Mouse (Mus musculus): Measurements from ENCODE around the gene Chchd5. TPM values are rescaled to one million over a fixed set of nuclear protein-coding genes. Genes with fewer than 3 reads are reported as not detected.

The Chchd5 gene
- polyA plus RNA-seq, 1 experiment from 2014 or later, result 21.5 TPM

- WGBS, result 65% methylated on average over 2 of the region's 2 CpGs
- Histone ChIP-seq H3K4me3 (replicated peaks; ENCODE audit: low read length) (no peak overlapping the region), H3K9ac (ENCODE audit: low read length) (no peak overlapping the region), H3K27me3 (ENCODE audit: control insufficient read depth, insufficient read depth, low read length) (no peaks in the 10 kb centered on the region), H3K27ac (ENCODE audit: low read length) (no peak overlapping the region), H3K36me3 (ENCODE audit: control insufficient read depth, insufficient read depth, low read length) (no peaks in the 10 kb centered on the region), H3K9me3 (replicated peaks; ENCODE audit: control insufficient read depth, low read length) (no peaks in the 10 kb centered on the region), H3K4me2 (ENCODE audit: low read depth, low read length) (no peak overlapping the region), H3K4me1 (ENCODE audit: control insufficient read depth, insufficient read depth, low read length) (no peaks in the 10 kb centered on the region)
- no peak for ATAC-seq (ENCODE audit: insufficient read depth, low FRiP score)
These were observed 46.1 kb downstream of the Chchd5 start for GRCm38 (mm10) chr2:129175636-129176035.

- H3K4me1 ChIP-seq (ENCODE audit: control insufficient read depth, insufficient read depth, low read length), result no peaks in the 10 kb centered on the region
- ATAC-seq (ENCODE audit: insufficient read depth, low FRiP score), result no peak
- H3K36me3 ChIP-seq (ENCODE audit: control insufficient read depth, insufficient read depth, low read length), result no peaks in the 10 kb centered on the region
- H3K4me3 ChIP-seq (replicated peaks; ENCODE audit: low read length), result no peak overlapping the region
- no peak overlapping the region for H3K4me2 ChIP-seq (ENCODE audit: low read depth, low read length)
- 78% methylated on average over 12 of the region's 12 CpGs for WGBS
- H3K9ac ChIP-seq (ENCODE audit: low read length), result no peak overlapping the region
- H3K9me3 ChIP-seq (replicated peaks; ENCODE audit: control insufficient read depth, low read length), result no peaks in the 10 kb centered on the region
- no peak overlapping the region for H3K27ac ChIP-seq (ENCODE audit: low read length)
- H3K27me3 ChIP-seq (ENCODE audit: control insufficient read depth, insufficient read depth, low read length), result no peaks in the 10 kb centered on the region
These were observed 47.3 kb downstream of the Chchd5 start for GRCm38 (mm10) chr2:129176676-129177420.

- Histone ChIP-seq H3K4me1 (ENCODE audit: control insufficient read depth, insufficient read depth, low read length) (no peaks in the 10 kb centered on the region), H3K36me3 (ENCODE audit: control insufficient read depth, insufficient read depth, low read length) (no peaks in the 10 kb centered on the region), H3K27ac (ENCODE audit: low read length) (no peak overlapping the region), H3K27me3 (ENCODE audit: control insufficient read depth, insufficient read depth, low read length) (no peaks in the 10 kb centered on the region), H3K4me3 (replicated peaks; ENCODE audit: low read length) (no peak overlapping the region), H3K4me2 (ENCODE audit: low read depth, low read length) (no peak overlapping the region), H3K9me3 (replicated peaks; ENCODE audit: control insufficient read depth, low read length) (no peaks in the 10 kb centered on the region), H3K9ac (ENCODE audit: low read length) (no peak overlapping the region)
- 74% methylated on average over 3 of the region's 3 CpGs for WGBS
- ATAC-seq (ENCODE audit: insufficient read depth, low FRiP score), result no peak
These were observed 48.2 kb downstream of the Chchd5 start for GRCm38 (mm10) chr2:129177661-129178060.

GRCm38 (mm10) chr2:129178182-129178908, 48.8 kb downstream of the Chchd5 start:
- Histone ChIP-seq H3K4me1 (ENCODE audit: control insufficient read depth, insufficient read depth, low read length) (no peaks in the 10 kb centered on the region), H3K36me3 (ENCODE audit: control insufficient read depth, insufficient read depth, low read length) (no peaks in the 10 kb centered on the region), H3K27me3 (ENCODE audit: control insufficient read depth, insufficient read depth, low read length) (no peaks in the 10 kb centered on the region), H3K4me2 (ENCODE audit: low read depth, low read length) (peak overlapping the region; percentile 29; the same call in 1 of the 2 replicates), H3K9ac (ENCODE audit: low read length) (peak overlapping the region; percentile 26; the same call in 1 of the 2 replicates), H3K4me3 (replicated peaks; ENCODE audit: low read length) (peak overlapping the region; percentile 24), H3K27ac (ENCODE audit: low read length) (peak overlapping the region; percentile 18; the same call in 1 of the 2 replicates), H3K9me3 (replicated peaks; ENCODE audit: control insufficient read depth, low read length) (no peaks in the 10 kb centered on the region)
- ATAC-seq (ENCODE audit: insufficient read depth, low FRiP score), result no peak
- 28% methylated on average over 10 of the region's 10 CpGs for WGBS

GRCm38 (mm10) chr2:129179946-129180853, 50.7 kb downstream of the Chchd5 start:
- H3K9me3 ChIP-seq (replicated peaks; ENCODE audit: control insufficient read depth, low read length), result no peaks in the 10 kb centered on the region
- H3K9ac ChIP-seq (ENCODE audit: low read length), result no peak overlapping the region
- H3K27me3 ChIP-seq (ENCODE audit: control insufficient read depth, insufficient read depth, low read length), result no peaks in the 10 kb centered on the region
- WGBS, result 64% methylated on average over 8 of the region's 8 CpGs
- H3K27ac ChIP-seq (ENCODE audit: low read length), result no peak overlapping the region
- no peak for ATAC-seq (ENCODE audit: insufficient read depth, low FRiP score)
- H3K36me3 ChIP-seq (ENCODE audit: control insufficient read depth, insufficient read depth, low read length), result no peaks in the 10 kb centered on the region
- no peak overlapping the region for H3K4me3 ChIP-seq (replicated peaks; ENCODE audit: low read length)
- no peaks in the 10 kb centered on the region for H3K4me1 ChIP-seq (ENCODE audit: control insufficient read depth, insufficient read depth, low read length)
- no peak overlapping the region for H3K4me2 ChIP-seq (ENCODE audit: low read depth, low read length)

GRCm38 (mm10) chr2:129181509-129181908, 52.0 kb downstream of the Chchd5 start:
- WGBS, result 84% methylated on average over 5 of the region's 5 CpGs
- H3K27me3 ChIP-seq (ENCODE audit: control insufficient read depth, insufficient read depth, low read length), result no peaks in the 10 kb centered on the region
- ATAC-seq (ENCODE audit: insufficient read depth, low FRiP score), result no peak
- H3K27ac ChIP-seq (ENCODE audit: low read length), result no peak overlapping the region
- no peaks in the 10 kb centered on the region for H3K36me3 ChIP-seq (ENCODE audit: control insufficient read depth, insufficient read depth, low read length)
- H3K4me1 ChIP-seq (ENCODE audit: control insufficient read depth, insufficient read depth, low read length), result no peaks in the 10 kb centered on the region
- no peak overlapping the region for H3K9ac ChIP-seq (ENCODE audit: low read length)
- no peak overlapping the region for H3K4me2 ChIP-seq (ENCODE audit: low read depth, low read length)
- H3K4me3 ChIP-seq (replicated peaks; ENCODE audit: low read length), result no peak overlapping the region
- H3K9me3 ChIP-seq (replicated peaks; ENCODE audit: control insufficient read depth, low read length), result no peaks in the 10 kb centered on the region

GRCm38 (mm10) chr2:129182412-129182811, 52.9 kb downstream of the Chchd5 start:
- H3K4me2 ChIP-seq (ENCODE audit: low read depth, low read length), result no peak overlapping the region
- no peaks in the 10 kb centered on the region for H3K36me3 ChIP-seq (ENCODE audit: control insufficient read depth, insufficient read depth, low read length)
- 85% methylated on average over 1 of the region's 1 CpGs for WGBS
- no peak for ATAC-seq (ENCODE audit: insufficient read depth, low FRiP score)
- H3K9me3 ChIP-seq (replicated peaks; ENCODE audit: control insufficient read depth, low read length), result no peaks in the 10 kb centered on the region
- H3K4me1 ChIP-seq (ENCODE audit: control insufficient read depth, insufficient read depth, low read length), result no peaks in the 10 kb centered on the region
- H3K27ac ChIP-seq (ENCODE audit: low read length), result no peak overlapping the region
- no peak overlapping the region for H3K4me3 ChIP-seq (replicated peaks; ENCODE audit: low read length)
- no peak overlapping the region for H3K9ac ChIP-seq (ENCODE audit: low read length)
- H3K27me3 ChIP-seq (ENCODE audit: control insufficient read depth, insufficient read depth, low read length), result no peaks in the 10 kb centered on the region

GRCm38 (mm10) chr2:129183561-129184031, 54.1 kb downstream of the Chchd5 start:
- no peak for ATAC-seq (ENCODE audit: insufficient read depth, low FRiP score)

More at GRCm38 (mm10) chr2:129183561-129184031, 54.1 kb downstream of the Chchd5 start:
- Histone ChIP-seq H3K9ac (ENCODE audit: low read length) (no peak overlapping the region), H3K9me3 (replicated peaks; ENCODE audit: control insufficient read depth, low read length) (no peaks in the 10 kb centered on the region), H3K27ac (ENCODE audit: low read length) (no peak overlapping the region), H3K4me1 (ENCODE audit: control insufficient read depth, insufficient read depth, low read length) (no peaks in the 10 kb centered on the region), H3K4me2 (ENCODE audit: low read depth, low read length) (no peak overlapping the region), H3K27me3 (ENCODE audit: control insufficient read depth, insufficient read depth, low read length) (no peaks in the 10 kb centered on the region), H3K4me3 (replicated peaks; ENCODE audit: low read length) (no peak overlapping the region), H3K36me3 (ENCODE audit: control insufficient read depth, insufficient read depth, low read length) (no peaks in the 10 kb centered on the region)
- 57% methylated on average over 14 of the region's 14 CpGs for WGBS
